Mouse (Mus musculus) central nervous system, embryonic 11.5 days (tissue): ENCODE data around the gene 4933415F23Rik. TPM values are rescaled to one million over a fixed set of nuclear protein-coding genes. Genes with fewer than 3 reads are reported as not detected.

Experiments
- polyA plus RNA-seq: library from polyadenylated mRNA; depleted of rRNA; stranded (reverse); fragments of >200 nt; gene quantifications from 2 replicates; pipeline ENCODE4 v1.2.3, GENCODE M21; 2012; rRNA removed

4933415F23Rik gene
- 0.04 TPM in 1 of 2 replicates, not detected in the other for polyA plus RNA-seq

DNA sequence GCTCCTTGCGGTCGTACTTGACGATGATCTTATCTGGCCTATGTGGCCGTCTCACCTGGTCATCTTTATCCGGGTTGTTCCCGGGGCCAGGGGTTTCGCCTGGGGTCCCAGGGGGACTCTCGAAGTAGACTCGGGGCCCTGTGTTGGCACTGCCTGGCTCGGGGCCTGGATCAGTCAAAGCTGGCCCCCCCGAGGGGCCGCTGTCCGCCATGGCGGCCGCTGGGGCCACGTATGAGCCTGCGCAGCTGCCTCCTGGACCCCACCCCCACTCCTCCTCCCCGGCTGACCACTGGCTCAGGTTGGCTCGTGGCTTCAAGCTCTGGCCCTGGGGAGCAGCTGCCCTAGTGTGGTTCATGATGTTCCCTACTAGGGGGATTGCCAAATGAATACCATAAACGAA, at the start of gene 4933415F23Rik:
4933415F23Rik (minus strand) TSS at position 233 of the 400 bp plus-strand sequence.

